Mouse (Mus musculus): Measurements from ENCODE around the gene Syt9. TPM values are rescaled to one million over a fixed set of nuclear protein-coding genes. Genes with fewer than 3 reads are reported as not detected.
A peak's percentile ranks its signal among the peaks of the same experiment; 100 is the strongest.

Syt9 gene
- polyA plus RNA-seq, 1 experiment from 2014 or later, result 5.0 TPM

DNA sequence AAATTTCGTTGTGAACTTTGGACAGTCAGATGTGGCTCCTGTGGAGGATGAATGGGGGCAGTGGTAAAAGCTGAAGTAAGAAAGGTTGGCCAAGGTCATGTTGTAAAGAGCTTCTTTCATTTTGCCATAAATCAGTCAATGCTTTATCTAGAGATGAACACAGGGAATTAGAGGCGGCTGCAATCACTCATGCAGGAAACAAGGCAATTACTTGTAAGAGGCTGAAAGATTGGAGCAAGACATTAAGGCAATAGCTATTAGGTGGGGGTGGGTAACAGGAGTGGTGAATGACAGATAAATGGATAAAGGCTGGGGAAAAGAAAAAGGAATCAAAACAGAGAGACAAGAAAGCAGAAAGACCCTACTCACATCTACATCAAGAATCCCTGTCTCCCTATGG lies 193.2 kb downstream of the Syt9 start:
- WGBS, result 36% methylated on average over 2 of the region's 2 CpGs
- Histone ChIP-seq H3K4me1 (peaks cover 5% of the 10 kb centered on the region), H3K27ac (no peak overlapping the region), H3K4me2 (replicated peaks) (no peak overlapping the region), H3K36me3 (no peaks in the 10 kb centered on the region), H3K9me3 (no peaks in the 10 kb centered on the region), H3K9ac (no peak overlapping the region), H3K4me3 (no peak overlapping the region), H3K27me3 (no peaks in the 10 kb centered on the region)
- ATAC-seq (ENCODE audit: insufficient number of reproducible peaks, insufficient read depth, low FRiP score, low TSS enrichment), result no peak

DNA sequence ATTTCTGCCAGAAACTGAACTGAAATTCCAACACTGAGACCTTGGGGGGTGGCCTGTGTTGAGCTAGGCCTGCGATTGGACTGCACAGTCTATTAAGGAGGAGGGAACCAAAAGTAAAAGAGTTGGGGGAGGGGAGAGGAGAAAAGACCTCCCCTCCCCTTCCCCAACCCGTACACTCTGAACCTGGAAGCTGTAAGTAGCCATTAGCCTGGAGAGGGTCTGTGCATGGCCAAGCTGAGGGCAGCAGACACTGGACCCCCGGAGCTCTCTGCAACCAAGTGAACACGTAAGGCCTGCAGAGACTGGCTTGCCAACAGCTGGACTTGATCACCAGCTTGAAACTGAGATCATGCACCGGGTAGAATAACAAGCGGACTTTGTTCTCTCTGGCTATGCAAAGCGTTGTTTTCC lies 196.7 kb downstream of the Syt9 start, which contains the start of gene Olfml1:
Gene Olfml1, plus strand, starts transcription at position 186 of the 411 bp plus-strand sequence.
- 0 out of 2 replicates have a peak, but pooled peaks cover 6% of the 10 kb centered on the region for H3K9me3 ChIP-seq
- H3K9ac ChIP-seq, result peak within 1 kb of the TSS; percentile 61
- H3K36me3 ChIP-seq, result peaks cover 12% of the 10 kb centered on the region
- H3K4me2 ChIP-seq (replicated peaks), result peak within 1 kb of the TSS; percentile 74
- peak; percentile 94 for ATAC-seq (ENCODE audit: insufficient number of reproducible peaks, insufficient read depth, low FRiP score, low TSS enrichment)
- H3K4me3 ChIP-seq, result peak within 1 kb of the TSS; percentile 49
- H3K27ac ChIP-seq, result peak within 1 kb of the TSS; percentile 94
- 17% methylated on average over 7 of the region's 7 CpGs for WGBS
- H3K4me1 ChIP-seq, result peaks cover 13% of the 10 kb centered on the region
- no peaks in the 10 kb centered on the region for H3K27me3 ChIP-seq

DNA sequence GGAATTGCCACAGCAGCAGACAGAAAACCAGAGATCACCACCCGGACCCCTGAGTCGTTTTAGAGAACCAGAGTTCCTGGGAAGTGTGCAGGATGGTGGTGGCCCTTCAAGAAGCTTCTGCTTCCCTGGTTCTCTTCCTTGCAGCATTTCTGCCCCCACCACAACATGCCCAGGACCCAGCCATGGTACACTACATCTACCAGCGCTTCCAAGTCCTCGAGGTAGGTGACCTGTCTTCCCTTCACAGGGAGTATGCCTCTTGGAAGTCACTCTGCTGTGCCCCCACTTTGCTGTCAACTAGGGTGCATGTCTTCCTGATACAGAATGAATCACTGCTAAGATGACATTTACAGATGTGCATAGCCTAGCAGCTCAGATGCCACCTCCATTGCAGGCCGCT lies 197.1 kb downstream of the Syt9 start:
- Histone ChIP-seq H3K4me2 (replicated peaks) (peak overlapping the region; percentile 74), H3K4me3 (peak overlapping the region; percentile 49), H3K9me3 (0 out of 2 replicates have a peak, but pooled peaks cover 6% of the 10 kb centered on the region), H3K36me3 (peaks cover 15% of the 10 kb centered on the region), H3K9ac (peak overlapping the region; percentile 61), H3K27me3 (no peaks in the 10 kb centered on the region), H3K4me1 (peaks cover 13% of the 10 kb centered on the region), H3K27ac (peak overlapping the region; percentile 94)
- 41% methylated on average over 5 of the region's 5 CpGs for WGBS
- ATAC-seq (ENCODE audit: insufficient number of reproducible peaks, insufficient read depth, low FRiP score, low TSS enrichment), result 0 out of 2 replicates have a peak, but pooled peaks have one; percentile 6

DNA sequence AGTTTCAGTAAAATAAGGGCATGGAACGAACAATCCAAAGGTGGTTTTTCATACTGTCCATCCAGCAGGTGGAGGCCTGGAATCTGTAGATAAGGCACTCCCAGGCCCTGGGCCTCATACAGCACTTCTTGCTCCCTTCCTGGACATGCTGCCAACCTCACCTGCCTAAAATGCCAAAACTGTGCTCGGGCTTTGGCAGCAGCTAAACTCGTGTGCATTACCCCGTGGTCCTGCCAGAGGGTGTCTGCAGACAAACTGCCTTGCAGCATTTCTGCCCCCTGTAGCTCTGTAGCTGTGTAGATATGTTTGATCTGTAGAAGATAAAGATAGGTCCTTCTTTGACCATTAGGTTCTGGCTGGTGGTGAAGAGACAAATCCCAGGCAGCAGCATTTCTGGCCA lies 198.4 kb downstream of the Syt9 start:
- H3K27ac ChIP-seq, result no peak overlapping the region
- WGBS, result 61% methylated on average over 4 of the region's 4 CpGs
- H3K4me3 ChIP-seq, result peak overlapping the region; percentile 32
- H3K9ac ChIP-seq, result peak overlapping the region; percentile 31; the same call in 1 of the 2 replicates
- H3K4me1 ChIP-seq, result peaks cover 13% of the 10 kb centered on the region
- peaks cover 24% of the 10 kb centered on the region for H3K36me3 ChIP-seq
- H3K27me3 ChIP-seq, result no peaks in the 10 kb centered on the region
- H3K9me3 ChIP-seq, result 0 out of 2 replicates have a peak, but pooled peaks cover 6% of the 10 kb centered on the region
- ATAC-seq (ENCODE audit: insufficient number of reproducible peaks, insufficient read depth, low FRiP score, low TSS enrichment), result no peak
- H3K4me2 ChIP-seq (replicated peaks), result peak overlapping the region; percentile 74

DNA sequence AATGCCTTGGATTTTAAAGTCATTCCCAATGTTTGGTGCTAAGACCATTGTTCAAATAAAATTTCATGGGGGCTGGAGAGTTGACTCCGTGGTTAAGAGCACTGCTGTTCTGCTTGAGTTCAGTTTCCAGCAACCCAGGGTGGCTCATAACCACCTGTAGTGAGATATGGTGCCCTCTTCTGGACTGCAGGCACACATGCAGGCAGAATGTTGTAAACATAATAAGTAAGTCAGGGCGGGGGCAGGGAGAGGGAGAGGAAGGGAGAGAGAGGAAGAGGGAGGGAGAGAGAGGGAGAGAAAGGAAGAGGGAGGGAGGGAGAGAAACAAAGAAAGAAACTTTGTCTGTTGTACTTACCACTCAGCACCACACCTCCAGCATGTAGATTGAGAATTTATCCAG lies 203.3 kb downstream of the Syt9 start:
- no peak for ATAC-seq (ENCODE audit: insufficient number of reproducible peaks, insufficient read depth, low FRiP score, low TSS enrichment)
- Histone ChIP-seq H3K27me3 (no peaks in the 10 kb centered on the region), H3K9me3 (0 out of 2 replicates have a peak, but pooled peaks cover 6% of the 10 kb centered on the region), H3K27ac (no peak overlapping the region), H3K9ac (no peak overlapping the region), H3K4me3 (no peak overlapping the region), H3K4me1 (peaks cover 10% of the 10 kb centered on the region), H3K36me3 (peaks cover 53% of the 10 kb centered on the region), H3K4me2 (replicated peaks) (no peak overlapping the region)
- WGBS, result 59% methylated on average over 2 of the region's 2 CpGs

DNA sequence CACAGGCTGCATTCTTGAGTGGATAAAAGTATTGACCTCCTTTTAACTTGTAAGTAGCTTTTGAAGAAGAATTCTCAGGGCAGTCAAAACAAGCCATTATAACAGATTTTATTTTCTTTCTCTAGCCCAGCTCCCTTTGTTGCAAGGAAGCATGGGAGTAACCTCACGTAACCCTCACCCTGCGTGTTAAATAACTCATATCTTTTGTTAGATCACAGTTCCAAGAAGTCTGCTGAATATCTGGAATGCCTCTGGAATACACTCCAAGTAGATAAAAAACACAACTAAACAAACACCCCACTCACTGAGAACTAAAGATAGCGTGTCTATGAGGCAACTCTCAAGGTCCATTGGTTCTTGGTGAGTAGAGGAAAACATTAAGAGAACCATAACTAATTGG lies 203.7 kb downstream of the Syt9 start:
- Histone ChIP-seq H3K36me3 (peaks cover 53% of the 10 kb centered on the region), H3K4me2 (replicated peaks) (no peak overlapping the region), H3K4me1 (peaks cover 6% of the 10 kb centered on the region), H3K9me3 (0 out of 2 replicates have a peak, but pooled peaks cover 6% of the 10 kb centered on the region), H3K27me3 (no peaks in the 10 kb centered on the region), H3K9ac (no peak overlapping the region), H3K27ac (no peak overlapping the region), H3K4me3 (no peak overlapping the region)
- WGBS, result 53% methylated on average over 3 of the region's 3 CpGs
- no peak for ATAC-seq (ENCODE audit: insufficient number of reproducible peaks, insufficient read depth, low FRiP score, low TSS enrichment)

DNA sequence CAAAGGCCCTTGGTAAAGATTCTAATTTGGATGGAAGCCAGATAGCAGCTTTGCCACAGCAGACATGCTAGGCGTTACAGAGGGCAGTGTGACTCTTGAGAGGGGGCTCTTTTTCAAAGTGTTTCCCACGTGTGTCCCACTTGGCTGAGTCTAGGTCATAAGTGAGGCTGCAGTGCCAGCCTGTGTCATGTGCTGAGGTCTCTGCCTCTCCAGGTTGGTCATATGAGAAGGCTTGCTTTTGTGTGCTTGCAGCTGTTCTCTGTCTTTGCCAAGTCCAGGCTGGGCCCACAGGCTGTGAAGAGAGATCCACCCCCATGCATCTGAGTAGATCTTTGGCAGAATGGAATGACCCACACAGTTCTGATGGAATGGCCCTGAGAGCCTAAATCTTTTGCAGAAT lies 222.1 kb downstream of the Syt9 start:
- 53% methylated on average over 2 of the region's 2 CpGs for WGBS
- no peak for ATAC-seq (ENCODE audit: insufficient number of reproducible peaks, insufficient read depth, low FRiP score, low TSS enrichment)

DNA sequence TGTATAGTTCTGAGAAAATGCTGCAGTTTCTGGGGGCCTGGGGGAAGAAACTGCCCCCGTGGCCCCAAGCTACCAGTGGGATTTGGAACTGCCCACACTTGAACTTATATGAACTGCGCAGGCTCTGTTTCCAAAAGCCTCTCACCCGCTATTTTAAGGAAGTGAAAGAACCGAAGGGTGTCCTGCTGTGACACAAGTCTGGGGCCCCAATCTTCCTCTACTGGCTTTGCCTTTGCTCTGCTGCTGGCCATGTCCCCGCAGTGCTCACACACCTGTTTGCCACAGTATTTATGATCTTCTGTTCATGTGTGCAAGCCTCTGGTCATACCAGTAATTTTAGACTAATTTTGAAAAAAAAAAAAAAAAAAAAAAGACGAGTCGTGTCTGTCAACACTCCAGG lies 223.4 kb downstream of the Syt9 start:
- Histone ChIP-seq H3K4me2 (replicated peaks) (peak overlapping the region; percentile 95; the same call in 1 of the 2 replicates), H3K27me3 (no peaks in the 10 kb centered on the region), H3K4me1 (peaks cover 4% of the 10 kb centered on the region; the same call in 1 of the 2 replicates), H3K9ac (no peak overlapping the region), H3K4me3 (no peak overlapping the region; the same call in 1 of the 2 replicates), H3K36me3 (peaks cover 18% of the 10 kb centered on the region; the same call in 1 of the 2 replicates), H3K9me3 (no peaks in the 10 kb centered on the region), H3K27ac (no peak overlapping the region)
- ATAC-seq (ENCODE audit: insufficient number of reproducible peaks, insufficient read depth, low FRiP score, low TSS enrichment), result no peak
- WGBS, result 34% methylated on average over 7 of the region's 7 CpGs

More for the DNA sequence above, 222.1 kb downstream of the Syt9 start:
- no peaks in the 10 kb centered on the region for H3K9me3 ChIP-seq
- no peak overlapping the region for H3K27ac ChIP-seq
- H3K9ac ChIP-seq, result no peak overlapping the region
- H3K4me3 ChIP-seq, result no peak overlapping the region
- H3K36me3 ChIP-seq, result peaks cover 18% of the 10 kb centered on the region; the same call in 1 of the 2 replicates
- no peak overlapping the region for H3K4me2 ChIP-seq (replicated peaks)
- H3K4me1 ChIP-seq, result peaks cover 4% of the 10 kb centered on the region; the same call in 1 of the 2 replicates
- H3K27me3 ChIP-seq, result no peaks in the 10 kb centered on the region

DNA sequence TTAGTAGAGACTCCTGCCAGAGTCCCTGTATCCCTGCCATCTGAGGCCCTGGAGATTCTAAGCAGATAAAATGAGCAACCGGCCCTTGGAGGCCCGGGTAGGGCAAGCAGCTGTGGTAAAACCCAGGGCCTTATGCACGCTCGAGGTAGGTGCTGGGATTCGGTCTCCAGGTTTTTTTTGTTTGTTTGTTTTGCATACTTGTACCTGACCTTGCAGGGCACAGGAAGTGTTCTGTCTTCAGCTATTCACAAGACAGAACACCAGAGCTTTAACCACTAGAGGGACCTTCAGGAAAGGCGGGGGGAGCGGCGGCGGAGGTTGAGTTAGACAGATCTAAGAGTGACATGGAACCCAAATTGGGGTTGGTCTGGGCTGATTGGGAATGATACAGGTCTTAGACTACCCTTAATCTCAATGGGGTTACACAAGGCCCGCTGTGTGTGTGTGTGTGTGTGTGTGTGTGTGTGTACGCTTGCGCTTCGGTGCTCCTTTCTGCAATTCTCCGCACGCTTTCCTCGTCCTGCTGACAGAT lies 223.9 kb downstream of the Syt9 start:
- ATAC-seq (ENCODE audit: insufficient number of reproducible peaks, insufficient read depth, low FRiP score, low TSS enrichment), result peak; percentile 68
- Histone ChIP-seq H3K4me2 (replicated peaks) (peak overlapping the region; percentile 95), H3K4me1 (peaks cover 4% of the 10 kb centered on the region; the same call in 1 of the 2 replicates), H3K9me3 (no peaks in the 10 kb centered on the region), H3K36me3 (peaks cover 18% of the 10 kb centered on the region; the same call in 1 of the 2 replicates), H3K27ac (no peak overlapping the region), H3K9ac (peak overlapping the region; percentile 53), H3K4me3 (peak overlapping the region; percentile 54), H3K27me3 (no peaks in the 10 kb centered on the region)
- under 1% methylated on average over 16 of the region's 16 CpGs for WGBS

DNA sequence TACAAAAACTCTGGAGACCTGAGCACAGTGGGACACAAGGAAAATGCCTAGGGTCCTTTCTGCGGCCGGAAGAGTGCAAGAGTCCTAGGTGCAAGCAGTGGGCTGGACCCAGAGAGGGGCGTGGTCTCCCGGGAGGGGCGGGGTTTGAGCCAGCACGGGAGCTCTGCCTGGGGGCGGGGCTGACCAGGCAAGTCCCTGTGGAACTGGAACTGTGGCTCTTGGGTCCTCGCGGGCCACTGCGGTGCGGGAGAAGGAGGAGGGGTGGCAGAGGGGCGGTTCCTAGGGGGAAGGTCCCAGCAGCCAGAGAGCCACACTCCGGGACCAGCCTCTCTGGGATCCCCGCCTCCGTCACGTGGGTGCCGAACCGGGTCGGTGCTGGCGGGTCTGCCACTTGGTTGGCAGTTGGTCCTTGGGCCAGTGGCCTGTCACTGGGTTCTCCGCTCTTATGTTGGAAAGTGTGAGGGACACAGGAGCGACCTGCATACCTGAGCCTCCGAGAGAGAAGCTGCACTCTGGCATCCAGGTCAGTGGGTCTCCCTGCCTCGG lies 224.4 kb downstream of the Syt9 start, which contains the start of gene Ppfibp2:
Gene Ppfibp2, plus strand, starts transcription at position 351 of the 546 bp plus-strand sequence.
- WGBS, result 0% methylated on average over 19 of the region's 24 CpGs
- H3K4me1 ChIP-seq, result peaks cover 4% of the 10 kb centered on the region; the same call in 1 of the 2 replicates
- peak within 1 kb of the TSS; percentile 53 for H3K9ac ChIP-seq
- H3K4me2 ChIP-seq (replicated peaks), result peak within 1 kb of the TSS; percentile 95
- H3K36me3 ChIP-seq, result peaks cover 18% of the 10 kb centered on the region; the same call in 1 of the 2 replicates
- no peaks in the 10 kb centered on the region for H3K9me3 ChIP-seq
- no peaks in the 10 kb centered on the region for H3K27me3 ChIP-seq
- H3K4me3 ChIP-seq, result peak within 1 kb of the TSS; percentile 54
- H3K27ac ChIP-seq, result no peak within 1 kb of the TSS
- peak; percentile 91 for ATAC-seq (ENCODE audit: insufficient number of reproducible peaks, insufficient read depth, low FRiP score, low TSS enrichment)

DNA sequence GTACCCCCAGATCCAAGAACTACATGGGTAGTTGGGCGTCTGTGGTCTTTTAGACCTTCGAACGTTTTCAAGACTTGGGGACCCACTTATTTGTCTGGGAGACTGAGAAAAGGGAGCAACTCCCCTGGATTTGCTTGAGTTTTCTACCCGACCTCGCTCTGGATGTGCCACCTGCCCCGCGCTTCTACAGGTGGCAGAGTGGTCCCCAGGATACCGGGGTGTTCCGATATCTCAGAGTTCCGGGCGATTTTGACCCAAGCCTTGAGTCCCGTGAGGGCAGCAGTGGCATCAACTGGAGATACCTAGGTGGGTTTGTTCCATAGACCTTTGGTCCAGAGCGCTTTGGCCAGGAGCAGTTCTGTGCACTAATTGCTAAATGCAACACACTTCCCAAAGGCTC lies 224.9 kb downstream of the Syt9 start:
- Histone ChIP-seq H3K4me2 (replicated peaks) (peak overlapping the region; percentile 95), H3K4me3 (peak overlapping the region; percentile 54), H3K36me3 (peaks cover 13% of the 10 kb centered on the region; the same call in 1 of the 2 replicates), H3K27me3 (no peaks in the 10 kb centered on the region), H3K27ac (no peak overlapping the region), H3K4me1 (peaks cover 4% of the 10 kb centered on the region; the same call in 1 of the 2 replicates), H3K9ac (peak overlapping the region; percentile 53), H3K9me3 (no peaks in the 10 kb centered on the region)
- WGBS, result 18% methylated on average over 13 of the region's 13 CpGs
- no peak for ATAC-seq (ENCODE audit: insufficient number of reproducible peaks, insufficient read depth, low FRiP score, low TSS enrichment)

DNA sequence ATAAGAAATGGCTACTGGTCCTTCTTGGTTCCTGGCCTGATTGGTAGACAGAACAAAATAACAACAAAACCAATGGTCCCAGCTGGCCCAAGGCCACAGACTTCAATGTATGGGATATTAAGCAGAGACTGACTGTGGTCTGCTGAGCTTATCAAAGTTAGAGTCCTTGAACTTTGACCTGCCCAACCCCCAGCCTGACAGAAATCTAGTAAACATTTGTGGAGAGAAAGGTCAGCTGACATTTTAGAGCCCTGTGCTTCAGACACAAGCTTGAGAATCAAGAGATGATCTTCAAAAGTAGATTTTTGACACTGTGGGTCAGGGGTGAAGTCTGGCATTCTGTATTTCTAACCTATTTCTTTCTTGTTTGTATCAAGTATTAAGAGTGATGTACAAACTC lies 226.2 kb downstream of the Syt9 start:
- H3K9ac ChIP-seq, result no peak overlapping the region
- H3K27ac ChIP-seq, result no peak overlapping the region
- no peaks in the 10 kb centered on the region for H3K27me3 ChIP-seq
- H3K9me3 ChIP-seq, result no peaks in the 10 kb centered on the region
- no peak for ATAC-seq (ENCODE audit: insufficient number of reproducible peaks, insufficient read depth, low FRiP score, low TSS enrichment)
- H3K36me3 ChIP-seq, result 0 out of 2 replicates have a peak, but pooled peaks cover 6% of the 10 kb centered on the region
- no peak overlapping the region for H3K4me3 ChIP-seq
- peaks cover 4% of the 10 kb centered on the region; the same call in 1 of the 2 replicates for H3K4me1 ChIP-seq
- no peak overlapping the region for H3K4me2 ChIP-seq (replicated peaks)

Measured in embryonic facial prominence, embryonic 12.5 days (tissue).